Mouse (Mus musculus) G1E (cell line): Measurements from ENCODE around the gene Carns1.
"Not testable (repeated sequence)": the region's sequence is repeated elsewhere in the genome, so short reads cannot be mapped to it uniquely, and the experiment has no call there.

Experiments
- CTCF ChIP-seq: IDR thresholded peaks from 2 replicates; pipeline ENCODE4 v1.5.1; 2012; ENCODE audit warnings: low read depth, low read length, inconsistent platforms, mixed read lengths
- TAL1 ChIP-seq: conservative IDR thresholded peaks from 2 replicates; pipeline ENCODE4 v1.6.1; 2012; ENCODE audit warnings: low read depth, low read length, inconsistent platforms, mixed read lengths

- TF ChIP-seq CTCF, TAL1: not testable (repeated sequence)
Observed at GRCm38 (mm10) chr19:4121896-4122295, 53.4 kb downstream of the Carns1 start.
